Mouse (Mus musculus) CD4-positive helper T cell, adult 2 months (primary cell): ENCODE measurements around the gene Hist2h2aa1.
A peak's percentile ranks its signal among the peaks of the same experiment; 100 is the strongest.
"Not testable (repeated sequence)": the region's sequence is repeated elsewhere in the genome, so short reads cannot be mapped to it uniquely, and the experiment has no call there.

Experiments
- DNase-seq: peaks from one replicate; pipeline ENCODE4 v3.0.0-alpha.2; 2012; ENCODE audit warnings: low read depth, missing footprints, low spot score

The Hist2h2aa1 gene

DNA sequence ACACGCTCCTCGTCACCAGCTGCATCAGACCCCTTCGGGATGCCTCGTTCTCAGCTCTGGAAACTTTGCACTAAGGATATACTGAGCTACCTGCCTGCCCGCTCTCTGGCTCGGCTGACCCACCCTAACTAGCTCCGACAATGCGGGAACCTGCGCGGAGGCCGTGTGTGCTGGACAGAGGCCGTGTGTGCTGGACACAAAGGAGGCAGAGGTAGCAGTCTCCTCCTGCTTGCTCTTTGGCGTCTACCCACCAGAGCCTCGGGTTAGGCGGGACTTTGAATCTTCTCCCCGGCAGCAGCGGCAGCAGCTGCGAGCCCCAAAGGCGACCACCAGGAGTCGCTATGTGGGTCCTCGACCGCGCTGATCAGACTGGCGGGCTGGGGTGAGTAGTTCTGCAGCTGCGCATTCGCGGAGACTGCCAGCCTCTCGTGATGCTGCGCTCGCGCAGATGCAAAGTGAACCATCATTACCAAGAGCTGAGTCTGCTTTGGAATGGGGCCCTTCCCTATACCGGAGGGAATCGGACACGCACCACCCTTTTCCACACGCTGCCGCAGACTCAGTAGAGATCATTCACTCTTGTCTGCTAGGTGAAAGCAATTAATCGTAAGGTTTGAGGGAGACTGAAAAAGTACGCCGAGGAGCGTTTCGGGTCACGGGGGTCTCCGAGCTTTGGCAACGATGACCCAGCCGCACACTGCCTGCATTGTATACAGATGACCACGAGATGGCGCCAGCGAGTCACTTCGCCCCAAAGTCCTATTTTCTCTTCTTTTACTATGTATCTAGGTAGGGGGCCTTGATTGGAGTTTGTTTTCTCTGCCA, 32.7 kb downstream of the Hist2h2aa1 start:
- peak; percentile 96 for DNase-seq

DNA sequence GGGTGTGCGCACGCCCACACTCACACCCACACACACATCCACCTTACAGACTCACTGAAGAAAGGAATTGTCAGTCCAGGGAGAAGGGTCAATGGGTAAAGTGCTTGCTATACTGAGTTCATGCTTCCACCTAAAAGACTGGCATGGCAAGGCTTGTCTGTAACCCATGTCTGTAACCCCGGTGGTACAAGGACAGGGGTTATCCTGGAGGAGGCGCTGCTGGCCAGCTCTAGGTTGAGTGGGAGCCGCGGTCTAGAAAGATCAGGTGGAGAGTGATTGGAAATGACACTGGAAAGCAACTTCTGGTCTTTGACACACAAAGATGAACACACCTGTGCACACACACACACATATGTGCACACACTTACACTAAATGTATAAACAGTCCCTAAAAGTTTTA, 35.4 kb downstream of the Hist2h2aa1 start:
- no peak for DNase-seq

DNA sequence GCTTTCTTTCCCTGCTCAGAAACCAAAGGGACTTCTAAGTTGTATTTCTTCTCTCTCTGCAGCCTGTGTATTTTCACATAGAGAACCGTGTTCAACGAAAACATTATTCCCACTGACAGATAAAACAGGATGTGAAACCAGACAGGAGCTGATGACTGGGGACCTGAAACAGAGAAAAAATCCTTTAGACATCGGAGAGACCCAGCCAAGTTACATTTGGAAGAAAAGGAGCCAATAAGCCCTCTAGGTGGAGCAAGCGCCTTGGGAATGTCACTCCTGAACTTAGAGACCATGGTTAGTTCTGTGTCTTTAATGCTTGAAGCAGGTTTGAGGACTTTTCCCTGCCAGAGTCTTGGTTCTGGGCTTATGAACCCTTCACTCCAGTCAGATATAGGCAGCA, 39.2 kb downstream of the Hist2h2aa1 start:
- no peak for DNase-seq

DNA sequence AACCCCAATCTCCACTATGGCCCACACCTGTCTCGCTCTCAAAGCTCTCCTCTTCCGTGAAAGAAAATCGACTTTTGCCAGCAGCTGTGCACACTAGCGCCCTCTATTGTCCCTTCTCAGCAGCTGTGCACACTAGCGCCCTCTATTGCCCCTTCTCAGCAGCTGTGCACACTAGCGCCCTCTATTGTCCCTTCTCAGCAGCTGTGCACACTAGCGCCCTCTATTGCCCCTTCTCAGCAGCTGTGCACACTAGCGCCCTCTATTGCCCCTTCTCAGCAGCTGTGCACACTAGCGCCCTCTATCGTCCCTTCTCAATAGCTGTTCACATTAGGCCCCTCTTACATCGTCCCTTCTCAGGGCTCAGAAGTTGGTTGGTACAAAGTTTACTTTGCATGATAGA, 42.0 kb downstream of the Hist2h2aa1 start:
- DNase-seq: not testable (repeated sequence)

DNA sequence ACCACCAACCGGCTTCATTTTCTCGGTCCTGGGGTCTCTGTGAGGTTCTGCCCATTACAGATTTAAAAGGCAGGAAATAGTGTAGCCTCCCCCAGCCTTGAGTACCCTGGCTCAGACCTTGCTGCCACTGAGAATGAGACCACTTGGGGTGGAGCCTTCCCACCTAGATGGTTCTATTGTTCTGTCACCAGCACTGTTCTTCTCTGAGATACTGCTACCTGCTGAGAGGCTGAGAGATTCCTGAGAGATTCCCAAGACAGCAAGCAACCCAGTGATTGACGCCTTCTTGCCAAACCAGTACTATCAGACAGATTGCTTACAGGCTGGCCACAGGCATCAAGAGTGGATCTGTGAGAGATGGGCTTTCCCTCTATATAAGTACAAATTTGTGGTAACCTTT, 43.9 kb downstream of the Hist2h2aa1 start:
- DNase-seq: no peak

DNA sequence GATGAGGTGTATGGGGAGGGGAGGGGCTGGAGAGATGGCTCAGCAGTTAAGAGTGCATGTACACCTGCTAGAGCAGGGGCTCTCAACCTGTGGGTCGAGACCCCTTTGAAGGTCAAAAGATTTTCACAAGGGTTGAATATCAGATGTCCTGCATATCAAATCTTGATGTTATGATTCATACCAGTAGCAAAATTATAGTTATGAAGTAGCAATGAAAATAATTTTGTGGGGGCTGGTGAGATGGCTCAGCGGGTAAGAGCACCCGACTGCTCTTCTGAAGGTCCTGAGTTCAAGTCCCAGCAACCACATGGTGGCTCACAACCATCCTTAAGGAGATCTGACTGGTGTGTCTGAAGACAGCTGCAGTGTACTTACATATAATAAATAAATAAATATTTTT, 45.4 kb downstream of the Hist2h2aa1 start:
- DNase-seq: not testable (repeated sequence)

DNA sequence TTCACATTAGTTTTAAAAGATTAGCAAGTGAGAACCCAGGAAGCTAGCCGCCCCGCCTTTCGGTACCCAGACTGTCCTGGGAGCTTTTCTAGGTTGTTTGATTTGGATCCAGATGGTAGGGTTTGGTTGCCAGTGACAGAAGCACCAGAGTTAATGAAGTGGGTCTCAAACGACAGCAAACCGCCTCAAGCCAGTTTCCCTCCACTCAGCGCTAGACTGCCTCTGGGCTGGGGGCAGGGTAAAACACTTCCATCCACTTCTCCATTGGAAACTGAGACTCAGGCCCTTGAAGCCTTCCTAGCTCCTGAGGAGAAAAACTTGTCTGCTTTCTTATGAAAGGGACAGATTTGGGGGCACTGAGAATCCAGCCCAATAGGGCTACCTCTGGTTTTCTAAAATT, 47.3 kb downstream of the Hist2h2aa1 start:
- no peak for DNase-seq

DNA sequence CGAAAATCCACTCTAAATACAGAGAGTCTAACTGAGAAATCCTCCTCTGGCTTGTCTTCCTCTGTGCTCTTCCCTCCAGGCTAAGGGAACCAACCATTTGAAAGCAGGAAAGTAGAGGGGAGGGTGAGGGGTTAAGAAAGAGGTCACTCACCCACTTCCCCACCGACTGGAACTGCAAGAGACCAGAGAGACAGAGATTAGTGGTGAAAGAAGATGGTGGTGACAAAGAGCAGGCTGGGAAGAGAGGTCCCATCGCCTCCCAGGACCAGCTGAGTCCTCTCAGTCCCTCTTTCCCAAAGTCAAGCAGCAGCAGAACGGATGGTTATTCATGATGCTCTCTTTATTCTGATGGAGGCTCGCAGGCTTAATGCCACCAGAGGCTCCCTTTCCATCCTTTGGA, 48.1 kb downstream of the Hist2h2aa1 start:
- no peak for DNase-seq

DNA sequence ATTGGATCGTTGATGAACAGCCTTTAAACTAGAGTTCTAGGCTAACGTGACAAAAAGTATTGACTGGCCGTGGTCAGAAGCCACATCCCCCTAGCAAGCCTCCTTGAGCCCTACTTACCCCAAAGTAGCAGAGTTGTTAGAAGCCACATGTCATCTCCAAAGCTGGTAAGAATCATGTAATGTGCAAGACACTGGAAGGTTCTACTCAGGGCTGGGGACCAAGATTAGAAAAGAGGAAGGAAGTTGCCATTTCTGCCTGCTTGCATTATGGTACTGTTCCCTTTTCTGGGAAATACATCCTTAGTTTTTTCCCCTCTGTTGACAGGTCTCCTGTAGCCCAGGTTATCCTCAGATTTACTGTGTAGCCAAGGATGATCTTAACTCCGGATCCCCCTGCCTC, 48.5 kb downstream of the Hist2h2aa1 start, which contains the start of gene Fcgr1:
Fcgr1 (minus strand) TSS at position 183 of the 400 bp plus-strand sequence.
- no peak for DNase-seq
